Mouse (Mus musculus) neutrophil, adult 5-6 weeks (primary cell): Measurements from ENCODE around the gene Gata5. TPM values are rescaled to one million over a fixed set of nuclear protein-coding genes. Genes with fewer than 3 reads are reported as not detected.

Experiments
- ATAC-seq: fragments of 151-379, 151-347 bp; 2 replicates; pipeline ENCODE4 v1.8.0; 2017; ENCODE audit warnings: mild to moderate bottlenecking, moderate TSS enrichment; ENCODE audit not compliant: insufficient number of reproducible peaks, poor library complexity, low FRiP score, severe bottlenecking; ENCODE audit errors: extremely low read depth
- total RNA-seq: library from RNA; stranded (forward); fragments of 200-1000 nt; gene quantifications from 2 replicates; pipeline ENCODE4 v1.2.3, GENCODE M21; 2017

The Gata5 gene
- total RNA-seq, 1 experiment from 2014 or later, result not detected

DNA sequence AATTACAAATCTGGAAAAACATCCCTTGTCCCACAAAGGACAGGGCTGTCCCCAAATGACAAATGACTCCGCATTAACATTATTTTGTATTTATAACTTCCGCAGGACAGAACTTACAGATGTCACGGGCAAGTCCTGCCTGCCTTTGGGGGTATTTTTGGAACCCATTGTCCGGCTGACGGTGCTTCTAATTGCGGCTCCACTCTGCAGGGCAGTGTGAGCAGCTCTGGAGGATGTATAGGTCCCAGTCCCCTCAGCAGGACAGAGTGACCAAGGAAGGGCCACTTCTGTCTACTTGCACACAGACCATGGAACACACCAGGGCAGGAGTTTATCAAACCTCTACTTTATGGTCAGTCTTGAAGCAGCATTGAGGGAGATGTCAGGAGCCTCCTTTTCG lies 16.9 kb downstream of the Gata5 start:
- no peak for ATAC-seq

DNA sequence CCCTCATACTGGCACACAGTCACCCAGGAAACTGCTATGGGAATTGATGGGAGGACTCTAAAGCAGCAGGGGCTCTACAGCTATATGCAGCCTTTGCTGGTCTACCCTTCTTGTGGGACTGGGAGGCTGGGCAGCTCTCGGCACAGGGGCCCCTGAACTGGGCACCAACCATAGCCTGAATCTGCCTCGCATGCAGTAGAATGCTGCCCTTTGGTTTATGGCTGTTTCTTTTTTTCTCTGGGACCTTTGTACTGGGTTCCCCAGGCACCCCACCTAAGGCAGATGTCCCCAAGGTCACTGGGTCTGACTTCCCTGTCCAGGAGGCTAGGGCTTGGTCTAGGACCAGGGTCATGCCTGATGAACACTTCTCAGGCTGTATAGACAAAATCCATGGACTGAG lies 20.2 kb downstream of the Gata5 start:
- no peak for ATAC-seq

DNA sequence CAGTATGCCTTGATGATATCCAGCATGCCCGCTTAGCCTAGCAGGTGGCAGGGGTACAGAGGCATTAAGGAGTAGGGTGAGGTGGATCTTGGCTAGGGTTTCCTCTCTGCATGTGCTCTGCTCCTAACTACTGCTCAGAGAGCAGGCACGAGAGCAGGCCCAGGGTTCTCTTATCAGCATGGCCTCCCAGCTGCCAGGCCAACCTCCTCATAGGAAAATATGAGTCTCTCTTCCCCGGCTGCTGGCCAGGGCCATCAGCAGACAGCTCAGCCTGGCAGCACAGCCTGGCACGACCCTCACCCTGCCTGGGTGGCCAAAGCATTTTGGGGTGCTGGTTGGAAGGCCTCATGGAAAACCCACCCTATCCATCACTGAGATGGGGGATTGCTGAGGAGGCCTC lies 23.4 kb downstream of the Gata5 start:
- no peak for ATAC-seq

DNA sequence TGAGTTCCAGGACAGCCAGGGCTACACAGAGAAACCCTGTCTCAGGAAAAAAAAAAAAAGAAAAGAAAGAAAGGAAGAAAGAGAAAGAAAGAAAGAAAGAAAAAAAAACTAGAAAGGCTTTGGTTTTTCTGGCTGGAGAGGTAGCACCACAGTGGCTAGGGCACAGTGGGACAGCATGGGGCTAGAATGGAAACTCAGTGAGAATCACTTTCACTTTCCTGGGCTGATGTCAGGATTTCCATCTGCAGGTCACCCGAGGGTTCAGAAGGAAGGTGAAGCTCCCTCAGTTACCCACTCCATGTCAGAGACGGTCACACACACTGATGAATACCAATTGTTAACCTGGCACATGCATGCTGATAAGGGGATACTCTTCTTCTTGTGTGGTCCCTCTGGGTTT lies 26.8 kb downstream of the Gata5 start:
- ATAC-seq, result no peak

DNA sequence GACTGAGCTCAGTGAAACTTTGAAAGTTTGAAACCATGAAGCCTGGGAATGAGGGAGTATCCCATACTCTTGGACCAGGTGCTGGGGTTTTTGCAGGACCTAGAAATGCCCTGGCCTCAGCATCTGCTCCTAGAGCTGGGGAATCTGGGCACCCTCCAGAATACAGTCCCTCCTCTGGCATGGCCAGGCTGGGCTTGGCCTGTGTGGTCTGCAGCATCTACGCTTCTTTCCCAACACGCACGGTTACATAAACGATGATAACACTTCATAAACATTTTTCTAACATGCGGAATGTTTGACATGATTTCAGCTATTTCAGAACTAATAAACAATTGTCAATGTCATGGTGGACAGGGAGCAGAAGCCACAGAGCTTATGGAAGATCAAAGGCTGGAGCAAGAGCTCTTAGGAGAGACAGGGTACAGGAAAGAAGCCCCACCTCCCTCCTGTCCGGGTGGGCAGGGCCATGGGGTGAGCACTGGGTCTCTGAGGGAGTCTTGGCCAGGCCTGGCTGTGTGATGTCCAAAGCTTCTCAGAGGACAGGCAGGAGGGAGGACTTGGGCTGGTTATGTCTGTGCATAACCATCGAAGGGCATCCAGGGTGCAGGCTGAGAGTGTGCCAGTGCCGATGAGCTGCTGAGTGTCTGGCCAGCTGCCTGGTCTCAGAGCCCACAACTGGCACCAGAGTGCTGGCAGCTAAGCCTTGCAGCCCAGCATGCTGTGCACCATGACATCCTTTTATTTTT lies 27.9 kb downstream of the Gata5 start:
- ATAC-seq, result no peak

DNA sequence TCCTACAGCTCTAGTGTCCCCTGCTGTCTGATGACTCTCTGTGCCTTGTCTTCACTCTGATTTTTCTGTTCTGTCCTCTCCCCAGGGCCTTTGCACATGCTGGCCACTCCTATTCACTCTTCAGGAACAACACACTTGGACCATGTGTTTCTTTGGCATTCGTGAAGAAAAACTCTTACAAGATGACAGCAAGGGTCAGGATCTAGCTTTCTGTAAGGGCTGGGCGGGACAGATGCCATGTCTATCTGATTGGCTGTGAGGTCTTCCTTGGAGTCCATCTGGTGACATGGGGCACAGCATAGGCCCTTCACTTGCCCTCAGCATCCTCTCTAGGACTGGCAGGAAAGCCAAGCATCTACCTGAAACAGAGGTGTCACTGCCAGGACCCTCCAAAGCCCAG lies 28.5 kb downstream of the Gata5 start:
- ATAC-seq, result no peak

DNA sequence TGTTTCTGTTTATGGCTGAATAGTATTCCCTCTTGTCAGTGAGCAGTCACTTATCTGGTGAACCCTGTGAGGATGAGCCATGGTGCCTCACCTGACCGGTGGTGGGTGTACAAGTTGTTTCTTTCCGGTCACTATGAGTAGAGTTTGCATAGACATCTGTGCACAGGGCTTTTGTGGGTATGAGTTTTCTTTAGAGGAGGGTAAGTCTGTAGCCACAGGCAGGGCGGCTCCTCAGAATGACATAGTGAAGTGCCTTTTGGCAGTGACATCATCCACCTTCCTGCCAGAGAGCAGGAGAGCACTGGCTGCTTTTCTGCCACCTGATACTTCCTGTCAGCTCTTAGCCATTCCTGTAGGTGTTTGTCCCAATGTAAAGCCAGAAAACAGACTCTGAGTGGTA lies 29.0 kb downstream of the Gata5 start:
- ATAC-seq, result no peak

DNA sequence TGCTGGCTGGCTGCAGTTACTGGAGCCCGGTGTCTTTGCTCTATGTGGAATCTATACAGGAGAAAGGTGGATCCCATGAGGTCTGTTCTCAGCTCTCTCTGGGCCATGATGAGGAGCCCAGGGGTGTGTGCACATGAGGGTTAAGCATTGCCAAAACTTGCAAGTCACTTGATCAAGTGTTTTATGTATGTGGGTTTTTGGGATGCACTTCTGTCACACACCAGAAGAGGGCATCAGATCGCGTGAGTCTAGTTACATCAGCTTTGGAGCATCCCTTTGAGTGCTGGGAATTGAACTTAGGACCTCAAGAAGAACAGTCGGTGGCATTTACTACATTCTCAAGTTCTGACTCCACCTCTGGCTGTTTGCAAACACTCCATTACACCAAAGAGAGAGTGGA lies 29.9 kb downstream of the Gata5 start:
- no peak for ATAC-seq

DNA sequence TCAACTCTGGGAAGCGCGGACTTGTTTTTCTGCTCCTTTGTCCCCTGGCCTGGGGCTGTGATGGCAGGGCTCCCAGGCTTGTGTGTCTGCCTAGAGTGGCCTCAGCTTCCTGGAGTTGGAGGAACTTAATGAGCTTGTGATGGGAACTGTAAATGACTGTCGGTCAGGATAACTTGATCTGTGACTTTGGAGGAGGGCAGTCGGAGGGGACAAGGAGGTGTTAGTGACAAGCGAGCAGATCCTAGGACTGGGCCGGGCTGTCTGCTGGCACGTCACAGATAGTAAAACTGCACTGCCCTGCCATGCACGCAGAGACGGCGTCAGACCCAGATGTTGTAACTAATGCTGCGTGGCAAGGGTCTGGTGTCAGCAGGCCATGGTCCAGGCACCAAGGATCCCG lies 31.0 kb downstream of the Gata5 start:
- no peak for ATAC-seq

DNA sequence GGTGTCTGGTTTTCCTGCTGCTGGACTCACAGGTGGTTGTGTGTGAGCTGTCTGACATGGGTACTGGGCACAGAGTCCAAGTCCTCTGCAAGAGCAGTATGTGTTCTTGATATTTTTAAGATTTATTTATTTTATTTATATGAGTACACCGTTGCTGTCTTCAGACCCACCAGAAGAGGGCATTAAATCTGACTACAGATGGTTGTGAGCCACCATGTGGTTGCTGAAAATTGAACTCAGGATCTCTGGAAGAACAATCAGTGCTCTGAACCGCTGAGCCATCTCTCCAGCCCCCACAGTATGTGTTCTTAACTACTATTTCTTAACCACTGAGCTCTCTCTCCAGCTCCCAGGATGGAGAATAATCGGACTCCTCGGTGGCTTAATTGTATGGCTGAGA lies 32.3 kb downstream of the Gata5 start:
- no peak for ATAC-seq

DNA sequence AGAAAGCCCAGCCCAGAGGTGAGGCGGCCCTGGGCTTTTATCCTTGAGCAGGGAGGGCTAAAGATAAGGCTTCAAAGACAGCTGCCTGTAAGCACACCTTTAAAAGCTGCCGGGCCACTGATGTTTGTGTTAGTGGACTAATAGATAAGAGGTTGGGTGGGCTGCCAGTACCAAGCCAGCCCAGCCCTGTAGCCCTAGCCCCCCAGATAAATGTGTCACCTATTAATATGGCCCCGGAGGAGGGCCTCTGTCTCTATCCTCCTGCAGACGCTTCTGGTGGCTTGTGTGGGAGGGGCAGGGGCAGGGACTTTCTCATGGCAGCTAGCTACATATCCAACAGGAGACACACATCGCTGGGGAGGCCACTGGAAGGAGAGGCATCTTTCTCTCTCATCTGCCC lies 33.7 kb downstream of the Gata5 start:
- no peak for ATAC-seq

DNA sequence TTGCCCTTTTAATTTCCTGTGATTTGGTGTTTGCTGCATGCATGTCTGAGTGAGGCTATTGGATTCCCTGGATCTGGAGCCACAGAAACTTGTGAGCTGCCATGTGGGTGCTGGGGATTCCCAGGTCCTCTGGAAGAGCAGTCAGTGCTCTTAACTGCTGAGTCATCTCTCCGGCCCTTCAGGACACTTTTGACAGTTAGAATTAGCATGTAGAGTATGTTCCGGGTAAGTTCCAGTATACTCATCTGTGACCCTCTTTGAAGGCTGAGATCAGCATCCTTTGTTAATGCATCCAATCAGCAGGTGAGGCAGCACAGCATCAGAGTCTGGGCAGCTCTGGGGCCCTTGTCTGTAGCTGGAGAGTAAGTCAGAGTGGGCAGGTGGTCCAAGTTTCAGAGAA lies 34.2 kb downstream of the Gata5 start:
- no peak for ATAC-seq

DNA sequence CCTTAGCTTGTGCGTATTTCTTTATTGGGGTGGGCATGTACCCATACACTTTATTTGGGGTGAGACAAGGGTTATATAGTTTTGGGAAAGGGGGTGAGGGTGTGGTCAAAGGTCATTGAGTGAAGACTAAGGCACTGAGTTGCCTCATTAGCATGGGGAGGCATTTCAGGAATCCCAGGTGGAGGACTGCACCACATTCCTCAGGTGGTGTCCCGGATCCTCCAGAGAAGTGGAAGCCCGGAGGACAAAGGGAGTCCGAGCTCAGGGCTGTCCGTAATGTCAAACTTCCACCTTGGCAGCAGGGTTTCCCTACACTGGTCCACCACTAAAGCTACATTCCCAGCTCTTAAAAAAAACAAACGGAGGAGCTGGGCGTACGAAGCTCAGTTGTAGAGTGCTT lies 41.6 kb downstream of the Gata5 start:
- ATAC-seq, result no peak

DNA sequence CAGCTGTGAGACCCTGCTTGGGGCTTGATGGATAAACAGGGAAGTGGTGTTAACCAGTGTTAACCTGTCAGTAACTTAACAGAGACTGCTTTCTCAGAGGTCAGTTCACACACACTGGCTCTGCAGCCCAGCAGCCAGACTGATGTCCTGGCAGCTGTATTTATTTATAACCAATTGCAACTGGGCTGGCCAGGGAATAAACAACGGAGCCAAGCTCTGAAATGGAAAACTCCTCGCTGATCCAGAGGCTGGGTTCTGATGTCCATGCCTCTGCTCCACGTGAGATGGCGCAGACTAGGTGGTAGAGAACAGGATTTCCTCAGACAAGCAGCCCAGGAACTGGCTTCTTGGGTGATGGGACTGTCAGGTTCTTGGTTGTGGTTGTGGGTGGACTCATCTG lies 42.5 kb downstream of the Gata5 start:
- no peak for ATAC-seq

DNA sequence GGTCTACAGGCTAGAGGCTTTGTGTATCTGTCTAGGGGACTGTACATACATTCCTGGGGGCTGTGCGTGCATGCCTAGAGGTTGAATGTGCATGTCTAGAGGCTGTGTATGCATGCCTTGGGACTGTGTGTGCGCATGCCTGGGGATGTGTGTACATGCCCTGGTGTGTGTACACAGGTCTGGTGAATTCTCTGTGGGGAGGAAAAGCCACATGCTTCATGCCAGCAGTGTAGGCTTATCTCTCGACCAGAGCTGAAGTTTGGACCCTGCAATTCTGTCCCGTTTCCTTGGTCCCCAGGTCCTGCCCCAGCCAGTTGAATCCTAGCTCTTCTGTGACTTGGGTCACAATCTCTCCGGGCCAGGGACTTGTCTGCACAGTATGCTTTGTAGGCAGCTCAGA lies 42.9 kb downstream of the Gata5 start:
- no peak for ATAC-seq

DNA sequence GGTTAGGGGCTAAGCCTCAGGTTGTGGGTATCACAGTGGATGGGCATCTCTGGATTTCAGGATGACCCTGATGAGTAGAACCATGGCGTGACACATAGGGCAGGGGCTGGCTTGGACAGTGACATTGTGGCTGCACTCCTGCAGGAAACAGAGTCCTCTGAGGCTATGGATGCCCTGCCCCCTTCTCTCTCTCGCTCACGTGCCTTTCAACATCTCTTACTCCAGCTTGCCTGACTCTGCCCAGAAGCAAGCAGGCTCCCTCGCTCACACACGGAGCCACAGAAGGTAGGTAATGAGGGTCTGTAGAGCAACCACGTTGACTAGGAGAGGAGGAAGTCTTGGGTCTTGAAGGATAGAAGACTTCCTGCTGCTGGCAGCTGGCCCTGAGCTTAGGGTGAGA lies 44.0 kb downstream of the Gata5 start:
- no peak for ATAC-seq

DNA sequence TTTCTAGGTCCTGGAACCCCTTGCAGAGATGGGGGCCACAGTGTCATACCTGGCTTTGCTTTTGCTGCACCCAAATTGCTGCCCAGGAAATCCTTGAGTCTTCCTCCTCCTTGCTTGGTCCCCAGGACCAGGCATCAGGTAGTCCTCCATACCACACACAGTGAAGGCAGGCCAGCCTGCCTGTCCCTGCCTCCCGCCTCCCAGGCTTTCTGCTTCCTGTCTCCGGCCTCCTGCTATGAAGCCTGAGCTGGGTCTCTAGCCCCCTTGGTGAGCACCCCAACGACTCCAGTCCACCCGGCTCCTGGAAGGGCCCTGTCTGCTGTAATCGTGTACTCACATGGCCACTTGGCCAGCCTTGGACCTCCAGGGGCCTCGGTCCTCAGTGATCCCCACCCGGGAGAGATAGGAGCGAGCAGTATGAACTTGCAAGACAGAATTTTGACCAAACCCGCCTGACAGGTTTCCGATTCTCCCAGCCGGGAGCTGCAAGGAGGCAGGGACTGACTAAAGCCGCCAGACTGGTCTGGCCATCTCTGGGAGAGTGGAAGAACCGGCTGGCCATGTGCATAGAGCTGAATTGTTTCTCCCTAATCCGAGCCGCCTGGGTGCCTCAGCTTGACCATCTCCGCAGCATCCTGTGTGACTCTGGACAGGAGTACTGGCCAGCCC lies 44.9 kb downstream of the Gata5 start, which contains the start of gene Rbbp8nl:
TSS of gene Rbbp8nl (minus strand) at position 440 of the 669 bp plus-strand sequence.
- no peak for ATAC-seq

DNA sequence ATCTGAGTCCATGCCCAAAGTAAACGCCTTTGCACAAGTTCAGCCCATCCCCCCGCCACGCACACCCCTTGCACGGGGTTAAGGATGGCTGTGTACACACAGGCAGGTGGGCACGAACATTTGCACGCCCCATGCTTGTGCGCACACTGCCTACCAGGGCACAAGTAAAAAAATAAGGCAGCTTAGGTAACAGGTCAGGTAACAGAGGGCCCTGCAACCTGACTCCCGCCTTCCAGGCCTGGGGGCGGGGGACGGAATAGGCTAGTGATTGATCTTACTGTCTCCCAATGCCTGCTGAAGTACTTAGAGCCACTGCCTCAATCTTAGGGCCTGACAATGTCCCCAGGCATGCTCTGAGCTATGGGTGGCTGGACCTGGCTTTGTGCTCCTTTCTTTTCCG lies 45.5 kb downstream of the Gata5 start:
- no peak for ATAC-seq

DNA sequence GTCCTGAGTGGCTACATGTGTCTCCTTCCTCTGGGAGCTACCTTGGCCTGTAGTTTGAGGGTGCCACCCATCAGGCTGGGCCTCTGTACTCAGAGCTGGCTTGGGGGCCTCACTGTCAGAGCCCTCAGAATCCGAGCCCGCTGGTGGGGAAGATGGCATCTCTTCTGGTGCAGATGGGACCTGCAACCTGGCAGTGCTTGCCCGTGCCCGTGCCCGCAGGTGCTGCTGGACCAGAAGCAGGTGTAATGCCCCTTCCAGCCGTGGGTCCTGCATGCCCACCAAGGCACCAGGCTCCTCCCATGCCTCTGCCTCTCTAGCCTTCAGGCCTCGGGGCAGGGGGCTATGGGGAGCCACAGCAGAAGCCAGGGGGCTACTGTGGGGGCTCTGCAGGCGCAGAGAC lies 55.2 kb downstream of the Gata5 start:
- ATAC-seq, result no peak

DNA sequence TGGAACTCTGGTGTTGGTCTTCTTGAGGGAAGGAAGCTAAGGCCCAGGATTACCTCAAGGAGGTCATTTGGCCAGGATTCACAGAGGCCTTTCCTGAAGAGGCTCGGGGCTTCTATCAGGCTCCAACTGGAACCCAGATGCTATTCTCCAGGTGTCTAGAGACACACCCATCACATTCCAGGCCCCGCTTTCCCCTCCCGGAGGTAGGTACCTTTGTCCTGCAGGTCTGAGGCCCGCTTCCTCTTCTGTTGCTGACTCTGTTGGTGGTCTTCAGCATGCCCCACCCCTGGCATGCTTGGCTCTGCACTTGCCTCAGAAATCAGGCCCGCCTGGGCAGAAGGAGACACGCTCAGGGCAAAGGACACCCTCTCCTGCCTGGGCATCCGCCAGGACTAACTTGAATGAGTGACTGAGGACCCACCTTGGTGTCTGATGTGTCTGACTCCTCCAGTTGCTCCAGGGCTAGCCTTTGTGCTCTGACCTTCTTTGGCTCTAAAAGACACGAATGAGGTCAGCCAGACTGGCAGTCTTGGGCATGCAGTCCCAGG lies 56.7 kb downstream of the Gata5 start:
- no peak for ATAC-seq
